10 mouse cellular contexts compared by ENCODE assay signal in the genomic region with DNA sequence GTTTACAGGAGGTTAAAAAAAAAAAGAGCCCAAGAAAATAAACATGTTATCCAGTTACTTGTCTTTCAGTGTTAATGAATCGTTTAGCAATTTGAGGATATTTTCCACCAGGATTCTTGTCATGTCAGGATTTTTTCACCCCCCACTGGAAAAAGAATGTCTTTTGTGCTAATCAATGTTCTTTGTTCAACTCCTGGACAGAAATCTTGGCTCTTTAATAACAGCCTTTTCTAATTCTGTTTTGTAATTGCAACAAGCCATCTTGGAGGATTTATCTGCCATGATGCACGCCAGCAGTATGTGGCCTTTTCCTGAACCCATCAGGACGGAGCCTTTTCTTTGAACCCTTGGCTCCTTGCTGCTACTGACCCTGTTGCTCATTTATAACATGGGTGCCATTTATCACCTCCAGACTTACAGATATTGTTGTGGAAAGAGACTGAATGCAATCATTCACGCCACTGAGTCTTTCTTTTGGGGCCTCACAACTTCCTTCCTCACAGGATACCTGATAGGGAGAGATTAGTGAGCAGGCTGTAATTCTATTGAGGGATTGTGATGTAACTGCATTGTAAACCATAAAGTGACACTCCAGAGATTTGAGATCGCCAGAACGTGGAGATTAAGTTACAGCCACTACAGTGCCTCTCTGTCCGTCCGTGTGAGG.
DNase-seq lines count a peak whose midpoint lies in the region; ATAC-seq and TF ChIP-seq lines count a peak whose summit lies in the region.
"Had no signal": no experiment of that assay in that cellular context is flagged by ENCODE, and none has a peak within 500 bp of the region (broad histone marks: within the 10 kb centered on the region; RNA-seq: fewer than 3 reads in every experiment).

No protein-coding gene starts in this region.

- peak; percentile 5 for DNase-seq in retina, embryonic 14.5 days (ENCODE audit: low spot score)
- no peak for DNase-seq in retina, postnatal 1 day
- DNase-seq in heart, postnatal 0 days (ENCODE audit: low spot score): peak; percentile 56
- peak; percentile 31 for DNase-seq in limb, embryonic 10.5 days (ENCODE audit: low spot score)
- peak; percentile 11 for DNase-seq in yolk sac, embryonic 10.5 days (ENCODE audit: low spot score)
- no peak for DNase-seq in forebrain, embryonic 11.5 days (ENCODE audit: low spot score)
- no peak for DNase-seq in forebrain, postnatal 0 days
- DNase-seq in cerebellum, adult 8-10 months: no peak
- DNase-seq: left cerebral cortex, postnatal 4 days had no signal

- no peak overlapping the region for H3K9ac ChIP-seq in heart, postnatal 0 days (replicated peaks; ENCODE audit: low read depth, low read length)
- H3K9ac ChIP-seq in forebrain, embryonic 11.5 days (ENCODE audit: low read length): no peak overlapping the region
- H3K9ac ChIP-seq in forebrain, postnatal 0 days: no peak overlapping the region

- H3K4me1 ChIP-seq in heart, postnatal 0 days (ENCODE audit: control insufficient read depth, insufficient read depth): no peaks in the 10 kb centered on the region
- H3K4me1 ChIP-seq in limb, embryonic 10.5 days: peaks cover 9% of the 10 kb centered on the region
- peaks cover 4% of the 10 kb centered on the region; the same call in 1 of the 2 replicates for H3K4me1 ChIP-seq in forebrain, embryonic 11.5 days (replicated peaks; ENCODE audit: control insufficient read depth, insufficient read depth, low read length)
- no peaks in the 10 kb centered on the region for H3K4me1 ChIP-seq in forebrain, postnatal 0 days (ENCODE audit: insufficient read depth)

- H3K27me3 ChIP-seq in heart, postnatal 0 days (ENCODE audit: control insufficient read depth, insufficient read depth, low read length): no peaks in the 10 kb centered on the region
- H3K27me3 ChIP-seq in limb, embryonic 10.5 days (ENCODE audit: low read depth, poor library complexity, severe bottlenecking): no peaks in the 10 kb centered on the region
- H3K27me3 ChIP-seq in forebrain, embryonic 11.5 days (ENCODE audit: control insufficient read depth, insufficient read depth, low read length): no peaks in the 10 kb centered on the region
- no peaks in the 10 kb centered on the region for H3K27me3 ChIP-seq in forebrain, postnatal 0 days (ENCODE audit: insufficient read depth, low read length)

- 34% methylated on average over 8 of the region's 8 CpGs for WGBS in heart, postnatal 0 days
- 11% methylated on average over 8 of the region's 8 CpGs for WGBS in limb, embryonic 10.5 days
- WGBS in forebrain, embryonic 11.5 days: 13% methylated on average over 8 of the region's 8 CpGs
- 25% methylated on average over 8 of the region's 8 CpGs for WGBS in forebrain, postnatal 0 days

- TF ChIP-seq EP300 in heart, postnatal 0 days (IDR thresholded peaks at IDR 0.05; ENCODE audit: low read depth): peak; percentile 88

- no peak for TF ChIP-seq CTCF in heart, postnatal 0 days (IDR thresholded peaks at IDR 0.05; ENCODE audit: low read depth)
- no peak for TF ChIP-seq CTCF in forebrain, postnatal 0 days (IDR thresholded peaks at IDR 0.05; ENCODE audit: low read depth)

- no peak overlapping the region for H3K4me3 ChIP-seq in heart, postnatal 0 days (ENCODE audit: low read depth, low read length)
- no peak overlapping the region for H3K4me3 ChIP-seq in limb, embryonic 10.5 days
- H3K4me3 ChIP-seq in forebrain, embryonic 11.5 days (ENCODE audit: low read depth, low read length): no peak overlapping the region
- no peak overlapping the region for H3K4me3 ChIP-seq in forebrain, postnatal 0 days (ENCODE audit: low read depth, low read length)

- H3K27ac ChIP-seq in heart, postnatal 0 days (ENCODE audit: low read depth): no peak overlapping the region
- no peak overlapping the region for H3K27ac ChIP-seq in limb, embryonic 10.5 days
- no peak overlapping the region for H3K27ac ChIP-seq in forebrain, embryonic 11.5 days (ENCODE audit: low read depth, low read length)
- H3K27ac ChIP-seq in forebrain, postnatal 0 days (ENCODE audit: low read depth, low read length): no peak overlapping the region
- H3K27ac ChIP-seq: stomach, postnatal 0 days had no signal

- ATAC-seq in heart, postnatal 0 days (ENCODE audit: insufficient read depth, low read depth): peak; percentile 71
- ATAC-seq in forebrain, embryonic 11.5 days (replicated peaks; ENCODE audit: low FRiP score): no peak
- no peak for ATAC-seq in forebrain, postnatal 0 days

- no peak overlapping the region for H3K4me2 ChIP-seq in heart, postnatal 0 days (ENCODE audit: low read depth, low read length)
- H3K4me2 ChIP-seq in forebrain, embryonic 11.5 days (ENCODE audit: low read depth, low read length, severe bottlenecking): no peak overlapping the region
- no peak overlapping the region for H3K4me2 ChIP-seq in forebrain, postnatal 0 days (ENCODE audit: low read depth)

- H3K36me3 ChIP-seq in heart, postnatal 0 days (replicated peaks; ENCODE audit: control insufficient read depth, insufficient read depth, low read length): no peaks in the 10 kb centered on the region
- no peaks in the 10 kb centered on the region for H3K36me3 ChIP-seq in limb, embryonic 10.5 days
- H3K36me3 ChIP-seq in forebrain, embryonic 11.5 days (ENCODE audit: control insufficient read depth, insufficient read depth, low read length): no peaks in the 10 kb centered on the region
- no peaks in the 10 kb centered on the region for H3K36me3 ChIP-seq in forebrain, postnatal 0 days (ENCODE audit: insufficient read depth)

- no peaks in the 10 kb centered on the region for H3K9me3 ChIP-seq in heart, postnatal 0 days (replicated peaks; ENCODE audit: control insufficient read depth, low read length)
- H3K9me3 ChIP-seq in limb, embryonic 10.5 days (replicated peaks): no peaks in the 10 kb centered on the region
- H3K9me3 ChIP-seq in forebrain, embryonic 11.5 days (ENCODE audit: control insufficient read depth, low read length): no peaks in the 10 kb centered on the region
- H3K9me3 ChIP-seq in forebrain, postnatal 0 days (ENCODE audit: low read length): no peaks in the 10 kb centered on the region

Comparison
In these comparisons a context has a peak if more than half of its experiments do, and no peak if none do; other contexts are left out.
1. DNase-seq: peak in retina, embryonic 14.5 days (single experiment), heart, postnatal 0 days (single experiment), limb, embryonic 10.5 days (single experiment) and yolk sac, embryonic 10.5 days (single experiment); none in retina, postnatal 1 day (single experiment), forebrain, embryonic 11.5 days (single experiment), forebrain, postnatal 0 days (single experiment) and cerebellum, adult 8-10 months (single experiment).